8 mouse cellular contexts compared by ENCODE assay signal in the genomic region with DNA sequence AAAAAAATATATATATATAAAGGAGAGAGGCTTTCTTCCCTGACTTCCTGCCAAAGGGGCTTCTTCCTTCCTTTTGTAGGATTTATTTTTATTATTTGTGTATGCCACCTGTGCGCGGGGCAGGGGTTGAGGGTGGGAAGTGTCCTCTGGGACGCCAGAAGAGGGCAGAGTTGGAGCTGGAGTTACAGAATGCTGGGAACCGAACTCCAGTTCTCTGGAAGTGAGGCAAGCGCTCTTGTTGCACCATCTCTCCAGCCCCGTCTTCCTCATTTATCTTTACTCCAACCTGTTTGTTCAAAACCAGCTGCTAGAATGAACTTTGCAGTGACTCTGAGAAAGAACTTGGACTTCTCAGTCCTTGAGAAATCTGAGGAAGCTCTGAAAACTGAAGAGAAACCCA. TPM values are rescaled to one million over a fixed set of nuclear protein-coding genes. Genes with fewer than 3 reads are reported as not detected.
DNase-seq lines count a peak whose midpoint lies in the region; ATAC-seq and TF ChIP-seq lines count a peak whose summit lies in the region.

No protein-coding gene starts in this region.

- no peaks in the 10 kb centered on the region for H3K9me3 ChIP-seq in embryonic facial prominence, embryonic 10.5 days
- H3K9me3 ChIP-seq in hindbrain, postnatal 0 days (ENCODE audit: low read length) = no peaks in the 10 kb centered on the region

- no peak for DNase-seq in left cerebral cortex, adult 2 months (ENCODE audit: extremely low spot score in 1 of 2, low spot score in 2 of 2)
- no peak for DNase-seq in left cerebral cortex, adult 8-10 months (ENCODE audit: low spot score in 2 of 2)
- DNase-seq in embryonic facial prominence, embryonic 10.5 days (ENCODE audit: low spot score) = no peak
- peak; percentile 9 for DNase-seq in hindbrain, postnatal 0 days (ENCODE audit: low spot score)
- no peak for DNase-seq in frontal cortex, postnatal 36 days (ENCODE audit: low spot score in 2 of 2)
- no peak for DNase-seq in gastrocnemius, postnatal 10 days
- DNase-seq in ovary, postnatal 36 days (ENCODE audit: low spot score) = no peak

- peaks cover 8% of the 10 kb centered on the region; the same call in 1 of the 2 replicates for H3K36me3 ChIP-seq in embryonic facial prominence, embryonic 10.5 days (replicated peaks)
- no peaks in the 10 kb centered on the region for H3K36me3 ChIP-seq in hindbrain, postnatal 0 days (ENCODE audit: insufficient read depth, low read length)

- peaks cover 48% of the 10 kb centered on the region for H3K27me3 ChIP-seq in embryonic facial prominence, embryonic 10.5 days (replicated peaks; ENCODE audit: low read depth, poor library complexity, severe bottlenecking)
- H3K27me3 ChIP-seq in hindbrain, postnatal 0 days (ENCODE audit: insufficient read depth, low read length) = no peaks in the 10 kb centered on the region

- H3K27ac ChIP-seq in left cerebral cortex, adult 2 months = peak overlapping the region; percentile 99; the same call in 1 of the 2 replicates
- no peak overlapping the region for H3K27ac ChIP-seq in embryonic facial prominence, embryonic 10.5 days (replicated peaks)
- H3K27ac ChIP-seq in hindbrain, postnatal 0 days = peak overlapping the region; percentile 94; the same call in 1 of the 2 replicates

- peaks cover 20% of the 10 kb centered on the region for H3K4me1 ChIP-seq in embryonic facial prominence, embryonic 10.5 days
- no peaks in the 10 kb centered on the region for H3K4me1 ChIP-seq in hindbrain, postnatal 0 days (ENCODE audit: insufficient read depth, low read length)

- 9% methylated on average over 6 of the region's 6 CpGs for WGBS in embryonic facial prominence, embryonic 10.5 days
- WGBS in hindbrain, postnatal 0 days = 5% methylated on average over 6 of the region's 6 CpGs

- intact Hi-C loops in left cerebral cortex, adult 2 months (cut with DNase I) = no loop called here

- ATAC-seq in hindbrain, postnatal 0 days = no peak
- ATAC-seq in megakaryocyte progenitor cell, adult 5-6 weeks (replicated peaks; ENCODE audit: poor library complexity) = peak; percentile 12

- peak overlapping the region; percentile 64 for H3K4me2 ChIP-seq in hindbrain, postnatal 0 days (ENCODE audit: low read depth, low read length)

- TF ChIP-seq CTCF in left cerebral cortex, adult 2 months (IDR thresholded peaks at IDR 0.05) = peak; percentile 14
- 0 out of 2 replicates have a peak, but pooled peaks have one; percentile 17 for TF ChIP-seq CTCF in hindbrain, postnatal 0 days (IDR thresholded peaks at IDR 0.05; ENCODE audit: low read depth)

- H3K9ac ChIP-seq in hindbrain, postnatal 0 days (replicated peaks; ENCODE audit: low read length) = peak overlapping the region; percentile 68; the same call in 1 of the 2 replicates

- peak overlapping the region; percentile 62 for H3K4me3 ChIP-seq in left cerebral cortex, adult 2 months
- peak overlapping the region; percentile 77 for H3K4me3 ChIP-seq in embryonic facial prominence, embryonic 10.5 days
- H3K4me3 ChIP-seq in hindbrain, postnatal 0 days (ENCODE audit: low read length) = peak overlapping the region; percentile 57

RNA-seq across cellular contexts. Expression of gene B9d2, which starts 0.6 kb away (rescaled TPM):
- 10 to 100 TPM; 21.3 to 25.9 TPM for total RNA-seq in left cerebral cortex, adult 2 months (2021)
- total RNA-seq in left cerebral cortex, adult 8-10 months (2022) = 10 to 100 TPM; 25.3 to 29.6 (median 28.6) TPM
- 33.5 and 34.1 TPM in 2 replicates for polyA plus RNA-seq in embryonic facial prominence, embryonic 10.5 days (2016; fragmentation: Nextera tagmentation; extraction: Ambion mirVana)
- 29.5 and 51.3 TPM in 2 replicates for total RNA-seq in hindbrain, postnatal 0 days (2014; rRNA removed)
- polyA plus RNA-seq in hindbrain, postnatal 0 days (2015; fragmentation: Nextera tagmentation; extraction: Ambion mirVana) = 50.8 and 55.6 TPM in 2 replicates
- 34.4 and 38.7 TPM in 2 replicates for total RNA-seq in megakaryocyte progenitor cell, adult 5-6 weeks (2015)
- 38.2 and 39.8 TPM in 2 replicates for total RNA-seq in megakaryocyte progenitor cell, adult 5-6 weeks (2017)
- 10 to 100 TPM; 10.5 to 10.9 TPM for total RNA-seq in gastrocnemius, postnatal 10 days (2021)

RNA-seq across cellular contexts. Expression of gene Tmem91, which starts 5.0 kb away (rescaled TPM):
- 10 to 100 TPM; 20.7 to 29.4 TPM for total RNA-seq in left cerebral cortex, adult 2 months (2021)
- 10 to 100 TPM; 27.1 to 37.7 (median 34.1) TPM for total RNA-seq in left cerebral cortex, adult 8-10 months (2022)
- 2.6 and 3.6 TPM in 2 replicates for polyA plus RNA-seq in embryonic facial prominence, embryonic 10.5 days (2016; fragmentation: Nextera tagmentation; extraction: Ambion mirVana)
- 62.1 and 115 TPM in 2 replicates for total RNA-seq in hindbrain, postnatal 0 days (2014; rRNA removed)
- 182 and 185 TPM in 2 replicates for polyA plus RNA-seq in hindbrain, postnatal 0 days (2015; fragmentation: Nextera tagmentation; extraction: Ambion mirVana)
- 0.69 and 1.0 TPM in 2 replicates for total RNA-seq in megakaryocyte progenitor cell, adult 5-6 weeks (2015)
- not detected in 2 replicates for total RNA-seq in megakaryocyte progenitor cell, adult 5-6 weeks (2017)
- under 1 TPM; 0.45 to 0.47 TPM for total RNA-seq in gastrocnemius, postnatal 10 days (2021)

RNA-seq across cellular contexts. Expression of gene Tgfb1, which starts 6.8 kb away (rescaled TPM):
- 10 to 100 TPM in 1 of 2 experiments, 1 to 10 TPM in 1; 7.3 to 10.7 TPM for total RNA-seq in left cerebral cortex, adult 2 months (2021)
- total RNA-seq in left cerebral cortex, adult 8-10 months (2022) = 10 to 100 TPM in 2 of 4 experiments, 1 to 10 TPM in 2; 6.1 to 19.9 (median 11.1) TPM
- polyA plus RNA-seq in embryonic facial prominence, embryonic 10.5 days (2016; fragmentation: Nextera tagmentation; extraction: Ambion mirVana) = 1.2 and 1.5 TPM in 2 replicates
- 2.3 and 2.4 TPM in 2 replicates for total RNA-seq in hindbrain, postnatal 0 days (2014; rRNA removed)
- 0.76 and 0.98 TPM in 2 replicates for polyA plus RNA-seq in hindbrain, postnatal 0 days (2015; fragmentation: Nextera tagmentation; extraction: Ambion mirVana)
- total RNA-seq in megakaryocyte progenitor cell, adult 5-6 weeks (2015) = 237 and 286 TPM in 2 replicates
- total RNA-seq in megakaryocyte progenitor cell, adult 5-6 weeks (2017) = 35.7 and 35.8 TPM in 2 replicates
- 10 to 100 TPM; 15.2 to 25.6 TPM for total RNA-seq in gastrocnemius, postnatal 10 days (2021)

RNA-seq across cellular contexts. Expression of gene Exosc5, which starts 21.0 kb away (rescaled TPM):
- 10 to 100 TPM; 23.3 to 24.0 TPM for total RNA-seq in left cerebral cortex, adult 2 months (2021)
- total RNA-seq in left cerebral cortex, adult 8-10 months (2022) = 10 to 100 TPM; 21.7 to 27.4 (median 26.7) TPM
- polyA plus RNA-seq in embryonic facial prominence, embryonic 10.5 days (2016; fragmentation: Nextera tagmentation; extraction: Ambion mirVana) = 93.5 and 101 TPM in 2 replicates
- 27.9 and 33.9 TPM in 2 replicates for total RNA-seq in hindbrain, postnatal 0 days (2014; rRNA removed)
- polyA plus RNA-seq in hindbrain, postnatal 0 days (2015; fragmentation: Nextera tagmentation; extraction: Ambion mirVana) = 36.5 and 39.2 TPM in 2 replicates
- 80.7 and 84.9 TPM in 2 replicates for total RNA-seq in megakaryocyte progenitor cell, adult 5-6 weeks (2015)
- 55.6 and 71.8 TPM in 2 replicates for total RNA-seq in megakaryocyte progenitor cell, adult 5-6 weeks (2017)
- 10 to 100 TPM; 23.6 to 26.0 TPM for total RNA-seq in gastrocnemius, postnatal 10 days (2021)

RNA-seq across cellular contexts. Expression of gene Bckdha, which starts 21.2 kb away (rescaled TPM):
- total RNA-seq in left cerebral cortex, adult 2 months (2021) = 10 to 100 TPM; 32.9 to 33.9 TPM
- total RNA-seq in left cerebral cortex, adult 8-10 months (2022) = 10 to 100 TPM; 36.1 to 40.8 (median 39.4) TPM
- 54.9 and 59.2 TPM in 2 replicates for polyA plus RNA-seq in embryonic facial prominence, embryonic 10.5 days (2016; fragmentation: Nextera tagmentation; extraction: Ambion mirVana)
- total RNA-seq in hindbrain, postnatal 0 days (2014; rRNA removed) = 88.5 and 96.0 TPM in 2 replicates
- polyA plus RNA-seq in hindbrain, postnatal 0 days (2015; fragmentation: Nextera tagmentation; extraction: Ambion mirVana) = 56.1 and 60.4 TPM in 2 replicates
- total RNA-seq in megakaryocyte progenitor cell, adult 5-6 weeks (2015) = 37.6 and 46.7 TPM in 2 replicates
- 48.6 and 52.0 TPM in 2 replicates for total RNA-seq in megakaryocyte progenitor cell, adult 5-6 weeks (2017)
- 10 to 100 TPM; 51.9 to 60.8 TPM for total RNA-seq in gastrocnemius, postnatal 10 days (2021)

Comparison
In these comparisons a context has a peak if more than half of its experiments do, and no peak if none do; other contexts are left out.
1. RNA of gene Tmem91, which starts 5.0 kb away (total RNA-seq): 62.1 to 115 TPM in hindbrain, postnatal 0 days, 27.1 to 37.7 TPM in left cerebral cortex, adult 8-10 months and 20.7 to 29.4 TPM in left cerebral cortex, adult 2 months; 0.69 to 1.0 TPM in megakaryocyte progenitor cell, adult 5-6 weeks and 0.45 to 0.47 TPM in gastrocnemius, postnatal 10 days; every median in the first group is over 10 times any median in the second.
2. Peak in every context shown above with its lines, with median percentiles within 50 percentile points of each other: H3K4me3 ChIP-seq.